Mouse (Mus musculus) MEL (cell line): ENCODE data around the gene Mfsd4a.

Experiments
- GATA1 ChIP-seq: IDR thresholded peaks from 2 replicates; pipeline ENCODE4 v1.6.1; 2011; ENCODE audit warnings: low read depth, low read length, improper control_type of control experiment
- MAFK ChIP-seq: IDR thresholded peaks from 2 replicates; pipeline ENCODE4 v1.6.1; 2011; ENCODE audit warnings: low read depth, mild to moderate bottlenecking, low read length, improper control_type of control experiment, borderline replicate concordance
- POLR2A ChIP-seq, 2 experiments: IDR thresholded peaks; 2 replicates each; pipeline ENCODE4 v1.6.1; 2011 to 2012; ENCODE audit warnings: low read length in 2 of 2, mild to moderate bottlenecking in 2 of 2, control low read depth in 1 of 2, improper control_type of control experiment in 1 of 2, low read depth in 1 of 2, moderate library complexity in 1 of 2; ENCODE audit not compliant: control insufficient read depth in 1 of 2, insufficient read depth in 1 of 2, poor library complexity in 1 of 2
- SIN3A ChIP-seq: IDR thresholded peaks from 2 replicates; pipeline ENCODE4 v1.6.1; 2012; ENCODE audit warnings: low read length, improper control_type of control experiment, inconsistent platforms

GRCm38 (mm10) chr1:132085181-132086049 lies 17.6 kb upstream of the Mfsd4a start:
- no peak for TF ChIP-seq POLR2A (IDR thresholded peaks at IDR 0.05; ENCODE audit: control insufficient read depth in 1 of 2, insufficient read depth in 1 of 2, low read depth in 1 of 2, low read length in 2 of 2, poor library complexity in 1 of 2)
- no peak for TF ChIP-seq SIN3A
- no peak for TF ChIP-seq MAFK
- peak; percentile 63 for TF ChIP-seq GATA1
